Mouse (Mus musculus) embryo, embryonic 11 days (tissue): ENCODE data around the gene Uspl1.

Experiments
- DNase-seq: peaks from one replicate; pipeline ENCODE4 v3.0.0-alpha.2; 2015

Gene Uspl1

DNA sequence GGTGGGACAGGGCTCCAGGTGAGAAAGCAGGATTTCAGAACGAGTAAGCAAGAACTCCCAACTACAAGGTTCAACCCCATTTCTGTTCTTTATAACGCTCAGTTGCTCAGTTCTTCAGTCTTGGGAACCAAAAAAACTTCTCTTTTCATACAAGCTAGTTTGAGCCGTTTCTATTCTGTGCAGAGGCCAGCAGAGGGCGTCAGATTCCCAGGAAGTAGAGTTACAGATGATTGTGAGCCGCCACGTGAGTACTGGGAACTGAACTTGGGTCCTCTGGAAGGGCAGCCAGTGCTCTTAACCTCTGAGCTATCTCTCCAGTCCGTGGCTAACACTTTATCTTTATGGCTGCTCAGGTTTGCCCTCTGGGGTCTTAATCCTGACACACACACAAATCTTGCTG lies 77.3 kb downstream of the Uspl1 start:
- no peak for DNase-seq

DNA sequence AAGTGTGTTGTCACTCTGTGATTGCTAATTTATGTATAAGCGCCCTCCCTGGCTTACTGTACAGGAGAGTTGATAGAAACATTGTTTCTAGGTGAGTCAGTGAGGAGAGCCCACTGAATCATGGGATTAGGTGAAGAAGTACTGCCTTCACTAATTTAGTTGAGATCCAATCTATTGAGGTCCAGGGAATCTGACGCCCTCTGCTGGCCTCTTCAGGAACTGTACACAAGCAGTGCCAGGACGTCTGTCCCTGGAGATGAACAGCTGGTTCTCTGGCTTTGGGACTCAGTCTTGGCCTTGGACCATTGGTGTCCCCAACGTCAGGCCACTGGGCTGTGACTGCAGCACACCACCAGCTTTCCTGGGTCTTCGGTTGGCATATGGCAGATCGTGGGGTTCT lies 77.7 kb downstream of the Uspl1 start:
- no peak for DNase-seq

DNA sequence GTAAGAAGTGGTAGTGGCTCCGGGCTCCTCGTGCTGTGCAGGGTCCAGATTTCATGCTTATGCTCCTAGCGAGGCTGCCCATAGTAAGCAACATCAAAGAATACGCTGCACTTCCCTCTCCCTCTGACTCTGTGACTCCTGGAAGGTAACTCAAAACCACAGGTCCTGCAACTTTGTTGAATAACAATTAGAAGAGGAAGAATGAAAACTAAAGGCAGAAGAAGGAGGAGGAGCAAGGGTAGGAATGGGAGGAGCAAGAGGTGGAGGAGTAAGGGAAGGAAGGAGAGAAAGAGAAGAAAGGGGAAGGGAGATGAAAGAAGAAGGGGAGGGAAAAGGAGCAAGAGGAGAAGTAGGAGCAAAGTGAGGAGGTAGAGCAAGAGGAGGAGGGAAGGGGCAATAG lies 80.3 kb downstream of the Uspl1 start, which contains the start of gene Alox5ap:
Gene Alox5ap (plus strand): TSS at position 363 of the 400 bp plus-strand sequence.
- DNase-seq, result no peak

DNA sequence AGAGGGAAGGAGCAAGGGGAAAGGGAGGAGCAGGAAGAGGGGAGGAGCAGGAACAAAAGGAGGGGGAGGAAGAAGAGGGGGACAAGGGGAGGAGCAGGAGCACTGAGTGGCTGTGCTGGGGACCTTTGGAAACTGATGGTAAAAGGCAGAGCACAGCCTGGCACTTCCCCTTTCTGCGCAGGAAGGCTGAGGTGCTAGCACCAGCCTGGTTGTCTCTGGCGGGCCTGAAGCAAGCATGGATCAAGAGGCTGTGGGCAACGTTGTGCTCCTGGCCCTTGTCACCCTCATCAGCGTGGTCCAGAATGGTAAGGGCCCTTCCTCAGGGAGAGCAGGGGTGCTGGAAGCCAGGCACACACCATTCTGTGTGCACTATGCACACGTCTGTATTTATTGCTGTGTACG lies 80.7 kb downstream of the Uspl1 start:
- no peak for DNase-seq
